Mouse (Mus musculus) myocyte (in vitro differentiated cells): ENCODE results near the gene Prkcsh. TPM values are rescaled to one million over a fixed set of nuclear protein-coding genes. Genes with fewer than 3 reads are reported as not detected.

Experiments
- H3K27me3 ChIP-seq: one replicate; pipeline ENCODE4 v1.6.1; 2011; ENCODE audit not compliant: control insufficient read depth, insufficient read depth, insufficient read length
- H3K36me3 ChIP-seq: one replicate; pipeline ENCODE4 v1.6.1; 2011; ENCODE audit not compliant: control insufficient read depth, insufficient read depth
- H3K4me2 ChIP-seq: one replicate; pipeline ENCODE4 v1.6.1; 2011; ENCODE audit warnings: low read depth, control low read depth
- H3K4me3 ChIP-seq: one replicate; pipeline ENCODE4 v1.5.1; 2011; ENCODE audit warnings: mild to moderate bottlenecking, control low read depth, moderate library complexity
- H3K79me2 ChIP-seq: one replicate; pipeline ENCODE4 v1.6.1; 2011; ENCODE audit not compliant: control insufficient read depth, insufficient read depth
- H3ac ChIP-seq: one replicate; pipeline ENCODE4 v1.6.1; 2011; ENCODE audit not compliant: control insufficient read depth, insufficient read length
- CEBPB ChIP-seq: IDR thresholded peaks from 2 replicates; pipeline ENCODE4 v1.6.1; 2011; ENCODE audit warnings: mild to moderate bottlenecking, moderate library complexity; ENCODE audit not compliant: poor library complexity, insufficient read depth, severe bottlenecking
- E2F4 ChIP-seq: IDR thresholded peaks from one replicate; pipeline ENCODE4 v1.6.1; 2011; ENCODE audit warnings: mild to moderate bottlenecking, control low read depth, moderate library complexity; ENCODE audit not compliant: insufficient read depth
- MAX ChIP-seq: IDR thresholded peaks from one replicate; pipeline ENCODE4 v1.6.1; 2011; ENCODE audit warnings: low read depth, mild to moderate bottlenecking, control low read depth
- MYOD1 ChIP-seq, 3 experiments: IDR thresholded peaks; one replicate each; pipeline ENCODE4 v1.6.1; 2011; ENCODE audit warnings: control low read depth in 2 of 3, low read depth in 2 of 3, mild to moderate bottlenecking in 2 of 3, moderate library complexity in 1 of 3; ENCODE audit not compliant: insufficient read length in 2 of 3, control insufficient read depth in 1 of 3
- MYOG ChIP-seq, 3 experiments: IDR thresholded peaks; one replicate each; pipeline ENCODE4 v1.6.1; 2011; ENCODE audit warnings: control low read depth in 2 of 3, low read depth in 2 of 3, mild to moderate bottlenecking in 2 of 3; ENCODE audit not compliant: insufficient read length in 2 of 3, control insufficient read depth in 1 of 3, insufficient read depth in 1 of 3
- POLR2A ChIP-seq: IDR thresholded peaks from one replicate; pipeline ENCODE4 v1.6.1; 2011; ENCODE audit warnings: low read depth, mild to moderate bottlenecking, control low read depth, moderate library complexity; ENCODE audit not compliant: insufficient read length
- POLR2AphosphoS2 ChIP-seq: IDR thresholded peaks from one replicate; pipeline ENCODE4 v1.6.1; 2011; ENCODE audit warnings: low read depth, control low read depth; ENCODE audit not compliant: insufficient read length
- REST ChIP-seq: IDR thresholded peaks from one replicate; pipeline ENCODE4 v1.6.1; 2011; ENCODE audit warnings: mild to moderate bottlenecking, control low read depth, moderate library complexity; ENCODE audit not compliant: insufficient read depth, insufficient read length
- SRF ChIP-seq: IDR thresholded peaks from one replicate; pipeline ENCODE4 v1.6.1; 2011; ENCODE audit warnings: low read depth; ENCODE audit not compliant: control insufficient read depth, insufficient read length
- TCF12 ChIP-seq: IDR thresholded peaks from one replicate; pipeline ENCODE4 v1.6.1; 2011; ENCODE audit warnings: mild to moderate bottlenecking, control low read depth; ENCODE audit not compliant: poor library complexity, insufficient read depth, severe bottlenecking
- TCF3 ChIP-seq: IDR thresholded peaks from one replicate; pipeline ENCODE4 v1.6.1; 2011; ENCODE audit warnings: low read depth, control low read depth; ENCODE audit not compliant: insufficient read length
- USF1 ChIP-seq: IDR thresholded peaks from one replicate; pipeline ENCODE4 v1.6.1; 2011; ENCODE audit warnings: low read depth, mild to moderate bottlenecking, control low read depth, moderate library complexity
- polyA plus RNA-seq: library from polyadenylated mRNA; unstranded; fragments of >200 nt; fragmentation: generic; extraction: Trizol; gene quantifications from one replicate; pipeline ENCODE4 v1.2.1, GENCODE M21; 2012; ENCODE audit warnings: missing spikeins

Gene Prkcsh
- polyA plus RNA-seq, 1 experiment = 127 TPM

- TF ChIP-seq USF1 (no peak), REST (no peak), MAX (no peak), MYOD1 (IDR thresholded peaks at IDR 0.05; ENCODE audit: control insufficient read depth in 1 of 3, insufficient read length in 2 of 3, low read depth in 2 of 3) (no peak), SRF (no peak), CEBPB (no peak)
- Histone ChIP-seq H3K4me2 (no peak overlapping the region), H3K79me2 (peaks cover 8% of the 10 kb centered on the region)
Observed at GRCm38 (mm10) chr9:22004546-22004945, 1.9 kb downstream of the Prkcsh start.

GRCm38 (mm10) chr9:22011055-22011454 lies 8.4 kb downstream of the Prkcsh start:
- Histone ChIP-seq H3ac (no peak overlapping the region), H3K79me2 (no peaks in the 10 kb centered on the region), H3K27me3 (no peaks in the 10 kb centered on the region), H3K4me2 (no peak overlapping the region), H3K4me3 (no peak overlapping the region), H3K36me3 (peaks cover 18% of the 10 kb centered on the region)
- TF ChIP-seq TCF12 (no peak), SRF (no peak), MYOD1 (IDR thresholded peaks at IDR 0.05; ENCODE audit: control insufficient read depth in 1 of 3, insufficient read length in 2 of 3, low read depth in 2 of 3) (no peak), E2F4 (no peak), MAX (no peak)

More at GRCm38 (mm10) chr9:22004546-22004945, 1.9 kb downstream of the Prkcsh start:
- no peaks in the 10 kb centered on the region for H3K27me3 ChIP-seq
- H3ac ChIP-seq = no peak overlapping the region
- H3K4me3 ChIP-seq = peak overlapping the region; percentile 70
- peaks cover 12% of the 10 kb centered on the region for H3K36me3 ChIP-seq

- Histone ChIP-seq H3K79me2 (no peaks in the 10 kb centered on the region), H3K27me3 (no peaks in the 10 kb centered on the region), H3K36me3 (peaks cover 9% of the 10 kb centered on the region), H3K4me2 (no peak overlapping the region), H3ac (no peak overlapping the region), H3K4me3 (no peak overlapping the region)
- TF ChIP-seq TCF12 (no peak), REST (no peak), CEBPB (no peak), TCF3 (no peak), USF1 (no peak), MYOG (IDR thresholded peaks at IDR 0.05; ENCODE audit: control insufficient read depth in 1 of 3, insufficient read depth in 1 of 3, insufficient read length in 2 of 3, low read depth in 2 of 3) (no peak), MYOD1 (IDR thresholded peaks at IDR 0.05; ENCODE audit: control insufficient read depth in 1 of 3, insufficient read length in 2 of 3, low read depth in 2 of 3) (no peak), POLR2AphosphoS2 (no peak), MAX (no peak), SRF (no peak), E2F4 (no peak), POLR2A (no peak)
Observed at GRCm38 (mm10) chr9:22012731-22013130, 10.1 kb downstream of the Prkcsh start.

GRCm38 (mm10) chr9:22016245-22016644 lies 13.6 kb downstream of the Prkcsh start:
- Histone ChIP-seq H3K4me3 (no peak overlapping the region), H3K4me2 (no peak overlapping the region), H3K36me3 (peaks cover 4% of the 10 kb centered on the region), H3K27me3 (no peaks in the 10 kb centered on the region), H3K79me2 (no peaks in the 10 kb centered on the region), H3ac (no peak overlapping the region)
- no peak for TF ChIP-seq REST
- no peak for TF ChIP-seq USF1
- no peak for TF ChIP-seq MYOG (IDR thresholded peaks at IDR 0.05; ENCODE audit: control insufficient read depth in 1 of 3, insufficient read depth in 1 of 3, insufficient read length in 2 of 3, low read depth in 2 of 3)
- TF ChIP-seq POLR2A = no peak
- TF ChIP-seq POLR2AphosphoS2 = no peak
- no peak for TF ChIP-seq MAX
- TF ChIP-seq MYOD1 (IDR thresholded peaks at IDR 0.05; ENCODE audit: control insufficient read depth in 1 of 3, insufficient read length in 2 of 3, low read depth in 2 of 3) = no peak
- TF ChIP-seq TCF3 = no peak
- TF ChIP-seq SRF = no peak
- no peak for TF ChIP-seq TCF12

- no peaks in the 10 kb centered on the region for H3K79me2 ChIP-seq
- no peak overlapping the region for H3ac ChIP-seq
- H3K4me2 ChIP-seq = no peak overlapping the region
- H3K4me3 ChIP-seq = no peak overlapping the region
- no peaks in the 10 kb centered on the region for H3K36me3 ChIP-seq
- TF ChIP-seq MYOG (IDR thresholded peaks at IDR 0.05; ENCODE audit: control insufficient read depth in 1 of 3, insufficient read depth in 1 of 3, insufficient read length in 2 of 3, low read depth in 2 of 3) (no peak), CEBPB (no peak), TCF3 (no peak), MAX (no peak), POLR2AphosphoS2 (no peak), SRF (no peak), E2F4 (no peak), USF1 (no peak), POLR2A (no peak), MYOD1 (IDR thresholded peaks at IDR 0.05; ENCODE audit: control insufficient read depth in 1 of 3, insufficient read length in 2 of 3, low read depth in 2 of 3) (no peak)
- no peaks in the 10 kb centered on the region for H3K27me3 ChIP-seq
Observed at GRCm38 (mm10) chr9:22017208-22017825, 14.7 kb downstream of the Prkcsh start.
